Mouse (Mus musculus): ENCODE data around the gene Fam193a.

Gene Fam193a

GRCm38 (mm10) chr5:34369341-34370021 lies at the start of gene Fam193a:
Fam193a (plus strand) TSS chr5:34369933.
- DNase-seq (ENCODE audit: low read depth, low spot score), result peak; percentile 93

GRCm38 (mm10) chr5:34321236-34321635 lies 48.5 kb upstream of the Fam193a start:
- no peak for DNase-seq (ENCODE audit: low read depth, low spot score)

- no peak for DNase-seq (ENCODE audit: low read depth, low spot score)
Observed at GRCm38 (mm10) chr5:34325286-34325685, 44.4 kb upstream of the Fam193a start.

GRCm38 (mm10) chr5:34326249-34326691 lies 43.5 kb upstream of the Fam193a start:
- no peak for DNase-seq (ENCODE audit: low read depth, low spot score)

- peak; percentile 19 for DNase-seq (ENCODE audit: low read depth, low spot score)
Observed at GRCm38 (mm10) chr5:34326875-34327576, 42.7 kb upstream of the Fam193a start.

GRCm38 (mm10) chr5:34330136-34330535 lies 39.6 kb upstream of the Fam193a start:
- no peak for DNase-seq (ENCODE audit: low read depth, low spot score)

GRCm38 (mm10) chr5:34334081-34334480 lies 35.7 kb upstream of the Fam193a start:
- DNase-seq (ENCODE audit: low read depth, low spot score), result no peak

GRCm38 (mm10) chr5:34335539-34336096 lies 34.1 kb upstream of the Fam193a start:
- no peak for DNase-seq (ENCODE audit: low read depth, low spot score)

- peak; percentile 95 for DNase-seq (ENCODE audit: low read depth, low spot score)
Observed at GRCm38 (mm10) chr5:34336097-34336774, 33.5 kb upstream of the Fam193a start, which contains the start of gene Rnf4. Rnf4 (plus strand) TSS chr5:34336289.

- peak; percentile 48 for DNase-seq (ENCODE audit: low read depth, low spot score)
Observed at GRCm38 (mm10) chr5:34336775-34337450, 32.8 kb upstream of the Fam193a start.

GRCm38 (mm10) chr5:34340246-34340645 lies 29.5 kb upstream of the Fam193a start:
- no peak for DNase-seq (ENCODE audit: low read depth, low spot score)

GRCm38 (mm10) chr5:34352084-34352631 lies 17.6 kb upstream of the Fam193a start:
- DNase-seq (ENCODE audit: low read depth, low spot score), result no peak

- no peak for DNase-seq (ENCODE audit: low read depth, low spot score)
Observed at GRCm38 (mm10) chr5:34360261-34360660, 9.5 kb upstream of the Fam193a start.

GRCm38 (mm10) chr5:34363115-34363514 lies 6.6 kb upstream of the Fam193a start:
- no peak for DNase-seq (ENCODE audit: low read depth, low spot score)

GRCm38 (mm10) chr5:34368551-34369290 lies 1.0 kb upstream of the Fam193a start:
- no peak for DNase-seq (ENCODE audit: low read depth, low spot score)

- DNase-seq (ENCODE audit: low read depth, low spot score), result no peak
Observed at GRCm38 (mm10) chr5:34370022-34370823, 490 bp downstream of the Fam193a start.

GRCm38 (mm10) chr5:34370840-34371239 lies 1.1 kb downstream of the Fam193a start:
- no peak for DNase-seq (ENCODE audit: low read depth, low spot score)

GRCm38 (mm10) chr5:34372141-34372540 lies 2.4 kb downstream of the Fam193a start:
- DNase-seq (ENCODE audit: low read depth, low spot score), result no peak

GRCm38 (mm10) chr5:34372541-34372940 lies 2.8 kb downstream of the Fam193a start:
- DNase-seq (ENCODE audit: low read depth, low spot score), result no peak

- DNase-seq (ENCODE audit: low read depth, low spot score), result no peak
Observed at GRCm38 (mm10) chr5:34378787-34379186, 9.1 kb downstream of the Fam193a start.

Data from embryo, embryonic 11.5 days (tissue).